Mouse (Mus musculus) liver, embryonic 11.5 days (tissue): ENCODE results near the gene Dnajb5. TPM values are rescaled to one million over a fixed set of nuclear protein-coding genes. Genes with fewer than 3 reads are reported as not detected.

ENCODE experiments used
- ATAC-seq: fragments of 200-750 bp; cut with Nextera tagmentation; replicated peaks from 2 replicates; pipeline ENCODE4 v1.8.0; 2017; ENCODE audit warnings: moderate number of reproducible peaks, mild to moderate bottlenecking, moderate TSS enrichment, moderate library complexity; ENCODE audit not compliant: low FRiP score
- DNase-seq: peaks from one replicate; pipeline ENCODE4 v3.0.0-alpha.2; 2017; ENCODE audit warnings: low spot score
- H3K27ac ChIP-seq: fragments of 300-500 bp; sonication (generic); 2 replicates; pipeline ENCODE4 v1.5.1; 2014; ENCODE audit warnings: mild to moderate bottlenecking, low read depth, low read length, control low read depth
- H3K27me3 ChIP-seq: fragments of 300-500 bp; sonication (generic); replicated peaks from 2 replicates; pipeline ENCODE4 v1.6.1; 2014; ENCODE audit warnings: low read length, mixed read lengths; ENCODE audit not compliant: control insufficient read depth, insufficient read depth
- H3K36me3 ChIP-seq: fragments of 300-500 bp; sonication (generic); 2 replicates; pipeline ENCODE4 v1.6.1; 2014; ENCODE audit warnings: mild to moderate bottlenecking, low read length, moderate library complexity, mixed read lengths; ENCODE audit not compliant: control insufficient read depth, insufficient read depth
- H3K4me1 ChIP-seq: fragments of 300-500 bp; sonication (generic); replicated peaks from 2 replicates; pipeline ENCODE4 v1.6.1; 2014; ENCODE audit warnings: low read length, mixed read lengths; ENCODE audit not compliant: control insufficient read depth, insufficient read depth
- H3K4me2 ChIP-seq: fragments of 300-500 bp; sonication (generic); 2 replicates; pipeline ENCODE4 v1.6.1; 2014; ENCODE audit warnings: mild to moderate bottlenecking, control low read depth, moderate library complexity
- H3K4me3 ChIP-seq: fragments of 300-500 bp; sonication (generic); 2 replicates; pipeline ENCODE4 v1.5.1; 2014; ENCODE audit warnings: low read depth, low read length, control low read depth
- H3K9ac ChIP-seq: fragments of 300-500 bp; sonication (generic); 2 replicates; pipeline ENCODE4 v1.6.1; 2014; ENCODE audit warnings: low read depth, low read length, control low read depth
- H3K9me3 ChIP-seq: fragments of 300-500 bp; sonication (generic); 2 replicates; pipeline ENCODE4 v1.6.1; 2016; ENCODE audit warnings: low read length, inconsistent platforms, mixed read lengths; ENCODE audit not compliant: control insufficient read depth
- WGBS: fragments of 180-500 bp; shearing (Covaris S2); extraction: QIAGEN DNeasy Blood & Tissue Kit; methylation state at CpG from one replicate; pipeline ENCODE4 v1.1.7; 2014; 5-methylcytosine and 5-hydroxymethylcytosine counted together
- polyA plus RNA-seq: library from polyadenylated mRNA; unstranded; fragments of >200 nt; fragmentation: Nextera tagmentation; extraction: Ambion mirVana; gene quantifications from 2 replicates; pipeline ENCODE4 v1.2.1, GENCODE M21; 2014

Gene Dnajb5
- polyA plus RNA-seq, 1 experiment from 2014 or later: 3.0 TPM

DNA sequence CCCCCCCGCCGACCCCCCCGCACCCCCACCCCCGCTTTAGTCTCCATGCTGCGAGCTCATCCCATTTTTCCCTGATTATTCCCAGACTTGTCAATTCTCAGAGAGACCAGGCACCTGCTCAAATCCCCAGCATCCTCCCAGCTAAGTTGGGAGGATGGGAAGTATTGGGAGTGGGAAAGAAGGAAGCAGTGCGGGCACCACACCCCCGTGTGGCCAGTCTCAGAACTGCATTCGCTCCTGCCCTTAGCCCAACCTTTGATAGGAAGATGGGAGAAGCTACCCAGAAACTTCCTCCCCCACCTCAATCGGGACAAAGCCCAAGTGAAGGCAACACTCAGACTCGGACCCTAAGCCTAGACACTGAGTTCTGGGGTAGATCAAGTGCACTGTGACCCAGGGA is 4.7 kb downstream of the Dnajb5 start:
- Histone ChIP-seq H3K9ac (no peak overlapping the region), H3K4me1 (peaks cover 3% of the 10 kb centered on the region), H3K4me2 (no peak overlapping the region)

GRCm38 (mm10) chr4:42955200-42955599 is 5.6 kb downstream of the Dnajb5 start:
- no peaks in the 10 kb centered on the region for H3K9me3 ChIP-seq
- H3K27me3 ChIP-seq: peaks cover 1% of the 10 kb centered on the region; the same call in 1 of the 2 replicates
- H3K4me2 ChIP-seq: no peak overlapping the region
- no peak overlapping the region for H3K4me3 ChIP-seq
- WGBS: 79% methylated on average over 3 of the region's 3 CpGs
- ATAC-seq (no peak), DNase-seq (no peak)
- H3K36me3 ChIP-seq: no peaks in the 10 kb centered on the region
- peaks cover 2% of the 10 kb centered on the region; the same call in 1 of the 2 replicates for H3K4me1 ChIP-seq
- no peak overlapping the region for H3K27ac ChIP-seq
- no peak overlapping the region for H3K9ac ChIP-seq

More for the DNA sequence above, 4.7 kb downstream of the Dnajb5 start:
- peaks cover 6% of the 10 kb centered on the region for H3K27me3 ChIP-seq
- no peaks in the 10 kb centered on the region for H3K36me3 ChIP-seq
- H3K4me3 ChIP-seq: no peak overlapping the region
- 7% methylated on average over 10 of the region's 10 CpGs for WGBS
- ATAC-seq: no peak
- H3K9me3 ChIP-seq: no peaks in the 10 kb centered on the region
- H3K27ac ChIP-seq: no peak overlapping the region
- peak; percentile 60 for DNase-seq

GRCm38 (mm10) chr4:42956581-42956980 is 7.0 kb downstream of the Dnajb5 start:
- H3K36me3 ChIP-seq: no peaks in the 10 kb centered on the region

GRCm38 (mm10) chr4:42957306-42957705 is 7.7 kb downstream of the Dnajb5 start:
- Histone ChIP-seq H3K4me2 (no peak overlapping the region), H3K9ac (no peak overlapping the region), H3K4me1 (no peaks in the 10 kb centered on the region), H3K27me3 (no peaks in the 10 kb centered on the region), H3K9me3 (no peaks in the 10 kb centered on the region), H3K27ac (no peak overlapping the region), H3K36me3 (no peaks in the 10 kb centered on the region), H3K4me3 (no peak overlapping the region)
- DNase-seq (no peak), ATAC-seq (no peak)
- WGBS: 78% methylated on average over 11 of the region's 11 CpGs

More at GRCm38 (mm10) chr4:42956581-42956980, 7.0 kb downstream of the Dnajb5 start:
- Histone ChIP-seq H3K27me3 (no peaks in the 10 kb centered on the region), H3K4me2 (no peak overlapping the region), H3K9me3 (no peaks in the 10 kb centered on the region), H3K9ac (no peak overlapping the region), H3K4me3 (no peak overlapping the region), H3K27ac (no peak overlapping the region), H3K4me1 (no peaks in the 10 kb centered on the region)
- DNase-seq (no peak), ATAC-seq (no peak)
- 87% methylated on average over 17 of the region's 17 CpGs for WGBS

- 86% methylated on average over 8 of the region's 8 CpGs for WGBS
- Histone ChIP-seq H3K27ac (no peak overlapping the region), H3K27me3 (no peaks in the 10 kb centered on the region), H3K9me3 (no peaks in the 10 kb centered on the region), H3K4me1 (no peaks in the 10 kb centered on the region), H3K9ac (no peak overlapping the region), H3K36me3 (no peaks in the 10 kb centered on the region), H3K4me2 (no peak overlapping the region), H3K4me3 (no peak overlapping the region)
- ATAC-seq (no peak), DNase-seq (no peak)
These were observed 8.4 kb downstream of the Dnajb5 start for GRCm38 (mm10) chr4:42957979-42958378.

DNA sequence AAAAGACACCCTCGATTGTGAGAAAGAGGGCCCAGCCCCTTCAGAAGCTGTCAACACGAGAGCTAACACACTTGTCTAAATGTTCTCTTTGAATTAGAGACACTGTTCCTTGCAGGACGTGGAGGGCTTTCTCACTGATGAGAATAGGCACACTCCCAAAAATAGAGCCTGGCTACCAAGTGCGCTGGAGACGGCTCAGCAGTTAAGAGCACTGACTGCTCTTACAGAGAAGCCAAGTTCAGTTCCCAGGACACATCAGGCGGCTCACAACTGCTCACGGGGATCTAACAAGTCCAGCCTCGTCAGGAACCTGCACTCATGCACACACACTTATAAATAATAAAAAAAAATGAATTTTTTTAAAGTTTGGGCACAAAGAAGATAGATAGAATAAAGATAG is 9.3 kb downstream of the Dnajb5 start:
- ATAC-seq: no peak
- 74% methylated on average over 8 of the region's 8 CpGs for WGBS
- H3K27ac ChIP-seq: no peak overlapping the region

DNA sequence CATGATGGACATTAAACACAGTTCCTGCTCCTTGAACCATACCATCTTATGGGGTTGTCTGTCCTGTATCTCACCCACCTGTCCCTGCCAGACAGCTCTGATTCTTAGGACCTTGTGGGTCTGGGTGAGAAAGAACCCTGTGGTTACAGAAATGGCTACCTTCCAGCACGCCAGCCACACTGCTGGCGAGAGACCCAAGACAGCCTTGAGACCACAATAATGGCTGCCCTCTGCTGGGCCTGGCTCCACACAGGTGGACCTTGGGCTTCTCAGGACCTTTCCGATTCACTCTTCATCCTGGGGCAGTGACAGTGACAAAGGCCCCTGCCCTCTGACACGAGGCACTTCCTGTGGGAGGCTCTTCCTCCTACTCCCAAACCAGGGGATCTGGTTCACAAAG is 9.8 kb downstream of the Dnajb5 start:
- no peak for ATAC-seq
- H3K36me3 ChIP-seq: no peaks in the 10 kb centered on the region
- H3K9ac ChIP-seq: no peak overlapping the region
- H3K4me3 ChIP-seq: no peak overlapping the region
- no peak for DNase-seq
- no peaks in the 10 kb centered on the region for H3K4me1 ChIP-seq
- H3K27me3 ChIP-seq: peaks cover 3% of the 10 kb centered on the region; the same call in 1 of the 2 replicates
- H3K27ac ChIP-seq: no peak overlapping the region
- 54% methylated on average over 4 of the region's 4 CpGs for WGBS
- H3K9me3 ChIP-seq: no peaks in the 10 kb centered on the region
- no peak overlapping the region for H3K4me2 ChIP-seq

More for the DNA sequence above, 9.3 kb downstream of the Dnajb5 start:
- H3K9me3 ChIP-seq: no peaks in the 10 kb centered on the region
- no peak overlapping the region for H3K9ac ChIP-seq
- DNase-seq: no peak
- no peak overlapping the region for H3K4me2 ChIP-seq
- H3K27me3 ChIP-seq: no peaks in the 10 kb centered on the region
- no peak overlapping the region for H3K4me3 ChIP-seq
- no peaks in the 10 kb centered on the region for H3K36me3 ChIP-seq
- no peaks in the 10 kb centered on the region for H3K4me1 ChIP-seq

DNA sequence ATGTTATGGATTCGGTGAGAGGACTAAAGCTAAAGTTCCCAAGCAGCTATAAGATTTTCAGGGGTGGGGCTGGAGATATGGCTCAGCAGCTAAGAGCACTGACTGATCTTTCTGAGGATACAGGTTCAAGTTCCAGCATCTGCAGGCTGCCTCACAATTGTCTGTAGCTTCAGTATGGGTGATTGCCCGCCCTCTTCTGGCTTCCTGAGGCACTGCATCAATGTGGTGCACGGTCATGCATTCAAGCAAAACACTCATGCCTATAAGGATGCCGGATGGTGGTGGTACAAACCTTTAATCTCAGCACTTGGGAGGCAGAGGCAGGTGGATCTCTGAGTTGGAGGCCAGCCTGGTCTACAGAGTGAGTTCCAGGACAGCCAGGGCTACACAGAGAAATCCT is 12.0 kb downstream of the Dnajb5 start:
- no peak overlapping the region for H3K4me2 ChIP-seq
- no peak overlapping the region for H3K4me3 ChIP-seq
- H3K9me3 ChIP-seq: no peaks in the 10 kb centered on the region
- 24% methylated on average over 4 of the region's 4 CpGs for WGBS
- no peak overlapping the region for H3K27ac ChIP-seq
- peaks cover 5% of the 10 kb centered on the region; the same call in 1 of the 2 replicates for H3K27me3 ChIP-seq
- no peak for ATAC-seq
- H3K4me1 ChIP-seq: no peaks in the 10 kb centered on the region
- H3K9ac ChIP-seq: no peak overlapping the region
- H3K36me3 ChIP-seq: no peaks in the 10 kb centered on the region
- DNase-seq: peak; percentile 42

- no peaks in the 10 kb centered on the region for H3K9me3 ChIP-seq
- H3K4me3 ChIP-seq: no peak overlapping the region
- no peak overlapping the region for H3K9ac ChIP-seq
- no peak for DNase-seq
- H3K27ac ChIP-seq: no peak overlapping the region
- no peak overlapping the region for H3K4me2 ChIP-seq
- H3K4me1 ChIP-seq: no peaks in the 10 kb centered on the region
- 80% methylated on average over 2 of the region's 2 CpGs for WGBS
- peaks cover 5% of the 10 kb centered on the region; the same call in 1 of the 2 replicates for H3K27me3 ChIP-seq
- ATAC-seq: no peak
- no peaks in the 10 kb centered on the region for H3K36me3 ChIP-seq
These were observed 13.9 kb downstream of the Dnajb5 start for GRCm38 (mm10) chr4:42963480-42963879.
